Mouse (Mus musculus): ENCODE data around the gene Slc35g2. TPM values are rescaled to one million over a fixed set of nuclear protein-coding genes. Genes with fewer than 3 reads are reported as not detected.

Gene Slc35g2
- total and polyA plus RNA-seq, 3 experiments = 3.0 to 5.0 (median 3.9) TPM

- H3K79me2 ChIP-seq (replicated peaks; ENCODE audit: control insufficient read depth, insufficient read depth, low read length) = no peaks in the 10 kb centered on the region; the same call in none of the 2 replicates
- no peak overlapping the region for H3K9ac ChIP-seq (ENCODE audit: low read depth, low read length)
- intact Hi-C loops (cut with DNase I) = loop anchor here (2.0 kb wide), 2 partner anchors 27 to 51 kb away; no protein-coding TSS in a partner anchor
- 86% methylated on average over 1 of the region's 1 CpGs for WGBS
- H3K27ac ChIP-seq = no peak overlapping the region
- peaks cover 2% of the 10 kb centered on the region for H3K4me1 ChIP-seq (ENCODE audit: control insufficient read depth, insufficient read depth, low read length)
- no peak for DNase-seq
- H3K4me3 ChIP-seq = no peak overlapping the region
- no peaks in the 10 kb centered on the region for H3K36me3 ChIP-seq (ENCODE audit: control insufficient read depth, insufficient read depth, low read length)
- H3K27me3 ChIP-seq (ENCODE audit: control insufficient read depth, insufficient read depth, low read length) = no peaks in the 10 kb centered on the region
- no peak for TF ChIP-seq EP300 (IDR thresholded peaks at IDR 0.05; ENCODE audit: insufficient read depth, low read depth, low read length)
- no peak for TF ChIP-seq POLR2A (IDR thresholded peaks at IDR 0.05; ENCODE audit: insufficient read depth, low read depth, low read length)
- TF ChIP-seq CTCF (IDR thresholded peaks at IDR 0.05) = no peak
Measured at GRCm38 (mm10) chr9:100571511-100571910, 621 bp upstream of the Slc35g2 start.

DNA sequence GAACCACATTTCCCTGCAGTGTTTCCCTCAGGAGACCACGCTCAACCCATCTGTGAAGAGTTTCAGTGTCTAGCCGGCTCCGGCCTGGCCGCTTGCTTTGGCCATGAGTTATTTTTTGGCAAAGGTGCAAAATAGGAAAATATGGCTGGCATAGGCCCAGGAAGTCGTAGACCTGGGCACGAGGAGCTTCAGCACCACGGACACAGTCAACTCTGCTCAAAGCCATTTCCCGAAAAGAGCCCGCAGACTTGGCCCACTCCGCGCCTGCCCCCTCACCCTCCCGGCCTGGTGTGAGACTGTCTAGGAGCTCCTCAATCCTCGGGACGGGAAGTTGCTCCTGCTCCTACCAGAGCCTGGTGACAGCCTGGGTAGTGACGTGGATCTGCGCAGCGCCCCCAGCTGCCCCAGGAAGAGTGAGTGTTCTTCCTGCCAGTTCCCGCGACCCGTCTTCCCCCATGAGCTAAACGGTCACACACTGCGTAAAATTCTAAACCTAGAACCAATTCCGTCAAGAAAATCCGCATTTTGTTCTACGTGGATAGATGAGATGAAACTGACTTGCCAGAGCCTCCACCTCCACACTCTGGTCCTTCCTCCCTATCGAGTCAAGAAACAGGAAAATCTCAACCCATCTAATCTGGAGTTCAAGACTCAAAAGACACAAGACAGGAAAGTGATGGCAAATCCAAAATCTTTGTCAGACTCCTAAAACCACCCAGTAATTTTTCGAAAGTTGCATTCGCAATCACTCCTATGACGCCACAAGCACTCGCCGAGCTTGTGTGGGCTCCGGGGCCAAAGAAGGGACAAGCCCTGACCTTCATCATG lies 878 bp downstream of the Slc35g2 start:
- WGBS = 3% methylated on average over 32 of the region's 32 CpGs
- intact Hi-C loops (cut with DNase I) = loop anchor here (1.0 to 5.0 kb wide), 4 partner anchors 25 to 117 kb away; no protein-coding TSS in a partner anchor

GRCm38 (mm10) chr9:100560251-100560890 lies 10.5 kb downstream of the Slc35g2 start:
- no peak for DNase-seq
- intact Hi-C loops (cut with DNase I) = no loop called here
- Histone ChIP-seq H3K27me3 (ENCODE audit: control insufficient read depth, insufficient read depth, low read length) (no peaks in the 10 kb centered on the region), H3K4me3 (no peak overlapping the region), H3K27ac (no peak overlapping the region), H3K79me2 (replicated peaks; ENCODE audit: control insufficient read depth, insufficient read depth, low read length) (no peaks in the 10 kb centered on the region), H3K4me1 (ENCODE audit: control insufficient read depth, insufficient read depth, low read length) (no peaks in the 10 kb centered on the region), H3K9ac (ENCODE audit: low read depth, low read length) (no peak overlapping the region), H3K36me3 (ENCODE audit: control insufficient read depth, insufficient read depth, low read length) (no peaks in the 10 kb centered on the region)
- TF ChIP-seq CTCF (IDR thresholded peaks at IDR 0.05) = no peak
- no peak for TF ChIP-seq EP300 (IDR thresholded peaks at IDR 0.05; ENCODE audit: insufficient read depth, low read depth, low read length)
- no peak for TF ChIP-seq POLR2A (IDR thresholded peaks at IDR 0.05; ENCODE audit: insufficient read depth, low read depth, low read length)
- WGBS = 89% methylated on average over 10 of the region's 10 CpGs

More for the DNA sequence above, 878 bp downstream of the Slc35g2 start:
- H3K9ac ChIP-seq (ENCODE audit: low read depth, low read length) = peak overlapping the region; percentile 63
- DNase-seq = peak; percentile 57 to 69
- peak overlapping the region; percentile 59 for H3K4me3 ChIP-seq
- peak overlapping the region; percentile 34 for H3K27ac ChIP-seq
- peaks cover 2% of the 10 kb centered on the region for H3K79me2 ChIP-seq (replicated peaks; ENCODE audit: control insufficient read depth, insufficient read depth, low read length)
- peaks cover 2% of the 10 kb centered on the region for H3K4me1 ChIP-seq (ENCODE audit: control insufficient read depth, insufficient read depth, low read length)
- no peaks in the 10 kb centered on the region for H3K36me3 ChIP-seq (ENCODE audit: control insufficient read depth, insufficient read depth, low read length)
- no peaks in the 10 kb centered on the region for H3K27me3 ChIP-seq (ENCODE audit: control insufficient read depth, insufficient read depth, low read length)
- peak; percentile 55 for TF ChIP-seq CTCF (IDR thresholded peaks at IDR 0.05)
- TF ChIP-seq EP300 (IDR thresholded peaks at IDR 0.05; ENCODE audit: insufficient read depth, low read depth, low read length) = no peak
- TF ChIP-seq POLR2A (IDR thresholded peaks at IDR 0.05; ENCODE audit: insufficient read depth, low read depth, low read length) = peak; percentile 46

DNA sequence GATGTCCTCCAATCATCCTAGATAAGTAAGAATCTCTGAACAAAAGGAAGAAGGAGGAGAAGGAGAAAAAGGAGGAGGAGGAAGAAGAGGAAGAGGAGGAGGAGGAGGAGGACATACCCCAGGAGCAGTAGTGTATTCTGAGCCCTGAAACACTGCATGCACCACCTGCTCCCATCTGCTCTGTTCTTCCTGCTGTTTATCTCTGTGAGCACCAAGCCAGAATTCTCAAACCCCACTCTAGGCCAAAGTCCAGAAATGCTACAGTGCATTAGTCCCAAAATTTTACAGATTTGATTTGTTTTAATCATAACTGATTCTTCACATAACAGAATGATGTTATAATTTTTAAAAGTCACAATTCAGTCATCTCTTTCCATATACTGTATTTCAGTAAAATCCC lies 11.9 kb downstream of the Slc35g2 start:
- H3K27me3 ChIP-seq (ENCODE audit: control insufficient read depth, insufficient read depth, low read length) = no peaks in the 10 kb centered on the region
- H3K27ac ChIP-seq = no peak overlapping the region
- no peak for TF ChIP-seq POLR2A (IDR thresholded peaks at IDR 0.05; ENCODE audit: insufficient read depth, low read depth, low read length)
- TF ChIP-seq CTCF (IDR thresholded peaks at IDR 0.05) = no peak
- no peak for TF ChIP-seq EP300 (IDR thresholded peaks at IDR 0.05; ENCODE audit: insufficient read depth, low read depth, low read length)
- no peaks in the 10 kb centered on the region for H3K36me3 ChIP-seq (ENCODE audit: control insufficient read depth, insufficient read depth, low read length)
- H3K9ac ChIP-seq (ENCODE audit: low read depth, low read length) = no peak overlapping the region
- H3K4me1 ChIP-seq (ENCODE audit: control insufficient read depth, insufficient read depth, low read length) = no peaks in the 10 kb centered on the region
- DNase-seq = no peak
- H3K79me2 ChIP-seq (replicated peaks; ENCODE audit: control insufficient read depth, insufficient read depth, low read length) = no peaks in the 10 kb centered on the region
- intact Hi-C loops (cut with DNase I) = no loop called here
- no peak overlapping the region for H3K4me3 ChIP-seq

GRCm38 (mm10) chr9:100558023-100558573 lies 12.8 kb downstream of the Slc35g2 start:
- TF ChIP-seq POLR2A (IDR thresholded peaks at IDR 0.05; ENCODE audit: insufficient read depth, low read depth, low read length) = no peak
- TF ChIP-seq EP300 (IDR thresholded peaks at IDR 0.05; ENCODE audit: insufficient read depth, low read depth, low read length) = no peak
- TF ChIP-seq CTCF (IDR thresholded peaks at IDR 0.05) = no peak
- intact Hi-C loops (cut with DNase I) = no loop called here
- Histone ChIP-seq H3K4me3 (no peak overlapping the region), H3K9ac (ENCODE audit: low read depth, low read length) (no peak overlapping the region), H3K27me3 (ENCODE audit: control insufficient read depth, insufficient read depth, low read length) (no peaks in the 10 kb centered on the region), H3K27ac (no peak overlapping the region), H3K36me3 (ENCODE audit: control insufficient read depth, insufficient read depth, low read length) (no peaks in the 10 kb centered on the region), H3K79me2 (replicated peaks; ENCODE audit: control insufficient read depth, insufficient read depth, low read length) (no peaks in the 10 kb centered on the region), H3K4me1 (ENCODE audit: control insufficient read depth, insufficient read depth, low read length) (no peaks in the 10 kb centered on the region)
- WGBS = 76% methylated on average over 4 of the region's 4 CpGs
- DNase-seq = no peak

Data from heart, adult 2 months (tissue).